Mouse (Mus musculus): ENCODE data around the gene Aox3.

DNA sequence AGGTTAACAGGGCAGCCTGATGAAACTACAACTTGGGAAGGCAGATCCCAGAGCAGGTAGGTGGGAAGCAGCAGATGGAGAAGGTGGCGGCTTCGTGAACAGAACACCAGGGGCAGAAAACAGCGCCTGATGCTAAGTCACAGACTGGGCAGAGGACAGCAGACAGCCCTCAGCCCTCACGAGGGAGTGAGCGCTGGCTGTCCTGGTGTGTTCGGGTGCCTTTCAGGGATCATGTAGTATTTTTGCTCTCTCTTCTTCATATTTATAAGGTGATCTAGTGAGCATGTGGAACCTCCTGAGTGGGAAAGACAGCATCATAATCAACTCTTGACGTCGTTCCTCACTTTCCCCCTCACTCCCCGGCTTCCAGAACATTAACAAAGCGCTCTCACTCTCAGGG lies 33.1 kb downstream of the Aox3 start:
- no peak for TF ChIP-seq MAFK (IDR thresholded peaks at IDR 0.05; ENCODE audit: insufficient read depth, low read depth, low read length)
- TF ChIP-seq ZC3H11A (IDR thresholded peaks at IDR 0.05; ENCODE audit: borderline replicate concordance, low read depth, low read length): no peak
- TF ChIP-seq CHD2 (IDR thresholded peaks at IDR 0.05; ENCODE audit: low read depth, low read length): no peak

All from ES-E14 (cell line).